Mouse (Mus musculus) liver, embryonic 14.5 days (tissue): ENCODE data around the gene Tmem88.

Experiments used
- CTCF ChIP-seq: IDR thresholded peaks from 2 replicates; pipeline ENCODE4 v1.5.1; 2016; ENCODE audit warnings: antibody characterized with exemption, low read depth, control low read depth
- EP300 ChIP-seq: IDR thresholded peaks from 2 replicates; pipeline ENCODE4 v1.6.1; 2016; ENCODE audit warnings: antibody characterized with exemption, low read depth

GRCm38 (mm10) chr11:69362021-69362420 lies 36.0 kb downstream of the Tmem88 start:
- TF ChIP-seq CTCF (no peak), EP300 (no peak)
